Mouse (Mus musculus): ENCODE data around the gene Eif4ebp2. TPM values are rescaled to one million over a fixed set of nuclear protein-coding genes. Genes with fewer than 3 reads are reported as not detected.
A peak's percentile ranks its signal among the peaks of the same experiment; 100 is the strongest.

Eif4ebp2 gene
- 46.8 and 53.7 TPM in 2 replicates for polyA plus RNA-seq (2014; fragmentation: Nextera tagmentation; extraction: Ambion mirVana)

DNA sequence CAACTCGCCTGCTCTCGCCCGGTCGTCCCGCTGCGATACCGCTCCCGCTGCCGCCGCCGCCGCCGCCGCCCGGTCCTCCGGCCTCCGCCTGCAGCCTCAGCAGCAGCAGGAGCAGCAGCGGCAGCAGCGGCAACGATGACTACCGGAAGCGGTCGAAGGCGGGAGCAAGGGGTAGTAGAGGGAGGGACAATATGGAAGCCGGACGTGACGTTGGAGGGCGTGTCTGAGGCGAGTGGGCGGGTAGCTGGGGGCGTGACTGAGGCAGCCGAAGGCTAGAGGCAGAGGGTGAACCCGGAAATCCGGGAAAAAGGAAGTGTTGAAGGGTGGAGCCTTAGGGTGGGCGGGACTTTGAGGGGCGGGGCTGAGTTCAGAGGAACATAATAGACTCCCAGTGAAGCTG is at the start of gene Eif4ebp2:
Eif4ebp2 (minus strand) TSS at position 17 of the 400 bp plus-strand sequence.
- peak; percentile 100 for ATAC-seq (ENCODE audit: low FRiP score, low TSS enrichment)

DNA sequence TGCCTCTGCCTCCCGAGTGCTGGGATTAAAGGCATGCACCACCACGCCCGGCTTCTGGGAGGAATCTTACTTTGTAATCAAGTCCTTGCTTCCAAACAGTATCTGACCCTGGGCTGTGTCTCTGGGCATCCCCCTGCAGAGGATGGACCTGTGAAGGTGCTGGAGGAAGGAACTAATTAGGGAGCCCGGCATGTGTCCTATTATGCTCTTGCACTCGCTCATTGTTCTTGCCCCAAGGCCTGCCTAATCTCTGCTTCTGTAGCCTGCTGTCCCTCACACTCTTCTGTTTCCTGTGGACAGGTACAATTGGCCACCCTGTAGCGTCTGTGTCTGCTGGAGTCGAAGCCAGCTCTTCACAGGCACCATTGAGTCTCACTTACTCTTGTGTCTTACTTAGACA is 48.3 kb upstream of the Eif4ebp2 start:
- no peaks in the 10 kb centered on the region for H3K27me3 ChIP-seq (ENCODE audit: control insufficient read depth, insufficient read depth, low read length)
- H3K9ac ChIP-seq (replicated peaks; ENCODE audit: low read length) = no peak overlapping the region
- ATAC-seq (ENCODE audit: low FRiP score, low TSS enrichment) (no peak), DNase-seq (no peak)
- H3K36me3 ChIP-seq (ENCODE audit: control insufficient read depth, insufficient read depth, low read length) = no peaks in the 10 kb centered on the region
- H3K4me2 ChIP-seq (ENCODE audit: low read length) = no peak overlapping the region
- no peak overlapping the region for H3K27ac ChIP-seq (replicated peaks; ENCODE audit: low read depth, low read length)
- 57% methylated on average over 7 of the region's 7 CpGs for WGBS
- peaks cover 4% of the 10 kb centered on the region for H3K4me1 ChIP-seq (ENCODE audit: control insufficient read depth, insufficient read depth, low read length)
- H3K4me3 ChIP-seq (replicated peaks; ENCODE audit: low read depth, low read length) = no peak overlapping the region
- no peaks in the 10 kb centered on the region for H3K9me3 ChIP-seq (ENCODE audit: control insufficient read depth, low read length)

More for the DNA sequence above, at the start of gene Eif4ebp2:
- DNase-seq = peak; percentile 99
- H3K27me3 ChIP-seq (ENCODE audit: control insufficient read depth, insufficient read depth, low read length) = no peaks in the 10 kb centered on the region
- WGBS = under 1% methylated on average over 36 of the region's 36 CpGs
- H3K9me3 ChIP-seq (ENCODE audit: control insufficient read depth, low read length) = no peaks in the 10 kb centered on the region
- H3K27ac ChIP-seq (replicated peaks; ENCODE audit: low read depth, low read length) = peak within 1 kb of the TSS; percentile 85
- peak within 1 kb of the TSS; percentile 100 for H3K4me3 ChIP-seq (replicated peaks; ENCODE audit: low read depth, low read length)
- peak within 1 kb of the TSS; percentile 93 for H3K4me2 ChIP-seq (ENCODE audit: low read length)
- H3K9ac ChIP-seq (replicated peaks; ENCODE audit: low read length) = peak within 1 kb of the TSS; percentile 93
- peaks cover 17% of the 10 kb centered on the region for H3K4me1 ChIP-seq (ENCODE audit: control insufficient read depth, insufficient read depth, low read length)
- 0 out of 2 replicates have a peak, but pooled peaks cover 5% of the 10 kb centered on the region for H3K36me3 ChIP-seq (ENCODE audit: control insufficient read depth, insufficient read depth, low read length)

DNA sequence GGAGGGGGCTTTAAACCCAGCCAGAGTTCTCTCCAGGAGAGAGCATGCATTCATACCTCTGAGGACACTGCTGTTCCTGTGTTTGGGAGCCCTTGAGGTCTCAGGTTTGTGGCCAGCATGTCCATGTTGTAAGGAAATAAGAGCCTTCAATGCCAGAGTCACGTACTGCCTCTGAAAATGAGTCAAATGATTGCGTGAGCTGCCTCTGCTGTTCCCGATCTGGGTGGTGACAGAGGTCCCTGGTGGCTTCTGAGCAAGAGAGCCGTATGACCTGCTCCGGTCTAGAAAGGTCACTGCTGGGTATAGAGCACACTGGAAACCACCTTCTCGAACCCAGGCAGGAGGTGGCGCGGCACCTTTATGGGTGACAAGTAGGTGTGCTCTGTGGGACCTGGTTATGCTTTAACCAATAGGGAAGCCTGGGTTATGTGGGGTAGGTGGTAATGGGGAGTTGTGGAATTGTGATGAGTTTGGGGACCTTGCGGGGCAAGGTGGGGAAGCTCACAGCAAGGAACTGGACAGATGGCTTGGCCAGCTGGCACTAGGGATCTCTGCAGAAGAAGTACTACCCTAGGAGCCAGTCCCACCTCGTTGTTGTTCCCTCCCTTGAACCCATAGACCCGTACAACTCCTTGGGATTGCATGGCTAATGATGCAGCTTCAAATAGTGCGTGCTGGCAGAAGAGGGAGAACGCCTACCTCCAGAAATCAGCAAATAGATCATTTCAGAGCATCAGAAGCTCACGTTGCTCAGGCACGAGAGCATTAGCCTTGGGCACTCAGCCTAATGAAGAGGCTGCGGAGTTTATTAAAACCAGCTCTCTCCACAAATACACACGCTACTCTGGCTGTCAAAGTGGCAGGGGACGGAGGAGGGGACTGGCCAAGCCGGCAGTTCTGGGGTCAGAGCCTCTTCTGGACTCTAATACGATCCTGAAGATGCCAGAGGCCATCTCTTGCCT is 47.3 kb upstream of the Eif4ebp2 start:
- Histone ChIP-seq H3K27me3 (ENCODE audit: control insufficient read depth, insufficient read depth, low read length) (no peaks in the 10 kb centered on the region), H3K9me3 (ENCODE audit: control insufficient read depth, low read length) (no peaks in the 10 kb centered on the region), H3K4me1 (ENCODE audit: control insufficient read depth, insufficient read depth, low read length) (peaks cover 12% of the 10 kb centered on the region), H3K36me3 (ENCODE audit: control insufficient read depth, insufficient read depth, low read length) (no peaks in the 10 kb centered on the region), H3K27ac (replicated peaks; ENCODE audit: low read depth, low read length) (no peak overlapping the region), H3K9ac (replicated peaks; ENCODE audit: low read length) (no peak overlapping the region), H3K4me2 (ENCODE audit: low read length) (no peak overlapping the region), H3K4me3 (replicated peaks; ENCODE audit: low read depth, low read length) (no peak overlapping the region)
- DNase-seq (no peak), ATAC-seq (ENCODE audit: low FRiP score, low TSS enrichment) (no peak)
- 82% methylated on average over 20 of the region's 20 CpGs for WGBS

DNA sequence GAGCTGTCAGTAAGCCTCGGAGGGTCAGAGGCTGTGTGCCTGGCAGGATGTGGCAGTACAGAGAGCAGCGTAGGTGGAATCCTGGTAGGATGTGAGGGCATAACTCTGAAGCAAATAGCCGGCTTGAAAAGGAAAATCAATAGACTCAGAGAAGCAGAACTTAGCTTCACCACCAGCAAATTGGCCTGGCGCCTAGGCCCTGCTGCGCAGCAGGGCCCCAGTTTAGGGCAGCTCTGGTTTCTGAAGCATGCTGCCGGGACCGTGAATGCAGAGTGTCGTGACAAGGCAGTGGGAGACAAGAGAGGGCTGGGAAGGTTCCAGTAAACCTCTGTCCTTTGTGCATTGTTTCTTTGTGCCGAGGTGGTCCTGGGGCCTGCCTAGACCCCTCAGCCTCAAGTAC is 43.8 kb upstream of the Eif4ebp2 start:
- H3K4me2 ChIP-seq (ENCODE audit: low read length) = no peak overlapping the region
- no peaks in the 10 kb centered on the region for H3K27me3 ChIP-seq (ENCODE audit: control insufficient read depth, insufficient read depth, low read length)
- 43% methylated on average over 9 of the region's 9 CpGs for WGBS
- DNase-seq (peak; percentile 39), ATAC-seq (ENCODE audit: low FRiP score, low TSS enrichment) (no peak)
- no peak overlapping the region for H3K4me3 ChIP-seq (replicated peaks; ENCODE audit: low read depth, low read length)
- H3K9ac ChIP-seq (replicated peaks; ENCODE audit: low read length) = 0 out of 2 replicates have a peak overlapping the region, but pooled peaks have one; percentile 12
- peaks cover 12% of the 10 kb centered on the region for H3K4me1 ChIP-seq (ENCODE audit: control insufficient read depth, insufficient read depth, low read length)
- H3K9me3 ChIP-seq (ENCODE audit: control insufficient read depth, low read length) = no peaks in the 10 kb centered on the region
- no peaks in the 10 kb centered on the region for H3K36me3 ChIP-seq (ENCODE audit: control insufficient read depth, insufficient read depth, low read length)
- H3K27ac ChIP-seq (replicated peaks; ENCODE audit: low read depth, low read length) = peak overlapping the region; percentile 32

DNA sequence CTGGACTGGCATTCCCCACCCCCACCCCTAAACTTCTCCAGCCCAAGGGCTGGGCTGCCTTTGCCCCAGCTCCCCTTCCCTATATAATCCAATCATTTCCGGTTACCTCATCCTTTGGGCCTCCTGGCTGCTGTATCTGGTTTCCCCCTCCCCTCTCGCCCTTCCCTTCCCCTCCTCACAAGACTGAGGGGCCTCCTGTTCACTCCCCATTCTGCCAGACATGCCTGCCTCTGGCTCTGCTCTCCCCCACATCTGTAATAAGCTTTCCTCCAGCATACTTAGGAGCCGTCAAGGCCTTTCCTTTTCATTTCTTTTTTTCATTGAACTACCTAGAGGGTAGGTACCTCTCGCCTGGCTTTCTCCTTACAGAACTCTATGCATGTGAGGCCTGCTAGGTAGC is 43.0 kb upstream of the Eif4ebp2 start:
- H3K27ac ChIP-seq (replicated peaks; ENCODE audit: low read depth, low read length) = peak overlapping the region; percentile 32
- 34% methylated on average over 4 of the region's 4 CpGs for WGBS
- no peak for ATAC-seq (ENCODE audit: low FRiP score, low TSS enrichment)
- peaks cover 12% of the 10 kb centered on the region for H3K4me1 ChIP-seq (ENCODE audit: control insufficient read depth, insufficient read depth, low read length)
- H3K27me3 ChIP-seq (ENCODE audit: control insufficient read depth, insufficient read depth, low read length) = no peaks in the 10 kb centered on the region
- no peak overlapping the region for H3K4me3 ChIP-seq (replicated peaks; ENCODE audit: low read depth, low read length)
- H3K36me3 ChIP-seq (ENCODE audit: control insufficient read depth, insufficient read depth, low read length) = no peaks in the 10 kb centered on the region
- H3K4me2 ChIP-seq (ENCODE audit: low read length) = no peak overlapping the region
- no peaks in the 10 kb centered on the region for H3K9me3 ChIP-seq (ENCODE audit: control insufficient read depth, low read length)
- H3K9ac ChIP-seq (replicated peaks; ENCODE audit: low read length) = no peak overlapping the region
- DNase-seq = no peak

DNA sequence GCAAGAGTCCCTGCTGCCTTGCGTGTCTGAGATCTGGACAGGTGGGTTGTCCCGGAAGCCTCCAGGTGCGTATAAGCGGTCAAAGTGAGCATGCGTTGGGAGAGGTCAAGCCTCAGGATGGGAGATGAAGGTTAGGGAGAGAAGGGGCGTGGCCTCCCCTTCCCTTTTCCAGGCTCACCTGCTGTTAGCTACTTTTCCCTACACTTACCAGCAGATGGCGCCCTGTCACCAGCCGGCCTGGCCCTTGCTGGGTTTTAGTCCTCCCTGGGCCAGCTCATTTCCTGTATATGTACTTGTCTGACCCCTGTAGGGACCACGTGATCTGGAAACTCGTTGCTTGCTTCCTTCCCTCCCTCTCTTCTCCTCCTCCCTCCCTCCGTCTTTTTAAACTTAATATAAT is 39.6 kb upstream of the Eif4ebp2 start:
- H3K9me3 ChIP-seq (ENCODE audit: control insufficient read depth, low read length) = no peaks in the 10 kb centered on the region
- H3K9ac ChIP-seq (replicated peaks; ENCODE audit: low read length) = no peak overlapping the region
- DNase-seq (peak; percentile 88), ATAC-seq (ENCODE audit: low FRiP score, low TSS enrichment) (0 out of 2 replicates have a peak, but pooled peaks have one; percentile 37)
- no peaks in the 10 kb centered on the region for H3K27me3 ChIP-seq (ENCODE audit: control insufficient read depth, insufficient read depth, low read length)
- no peak overlapping the region for H3K27ac ChIP-seq (replicated peaks; ENCODE audit: low read depth, low read length)
- WGBS = 11% methylated on average over 11 of the region's 11 CpGs
- H3K36me3 ChIP-seq (ENCODE audit: control insufficient read depth, insufficient read depth, low read length) = no peaks in the 10 kb centered on the region
- peaks cover 12% of the 10 kb centered on the region for H3K4me1 ChIP-seq (ENCODE audit: control insufficient read depth, insufficient read depth, low read length)
- no peak overlapping the region for H3K4me2 ChIP-seq (ENCODE audit: low read length)
- H3K4me3 ChIP-seq (replicated peaks; ENCODE audit: low read depth, low read length) = no peak overlapping the region

DNA sequence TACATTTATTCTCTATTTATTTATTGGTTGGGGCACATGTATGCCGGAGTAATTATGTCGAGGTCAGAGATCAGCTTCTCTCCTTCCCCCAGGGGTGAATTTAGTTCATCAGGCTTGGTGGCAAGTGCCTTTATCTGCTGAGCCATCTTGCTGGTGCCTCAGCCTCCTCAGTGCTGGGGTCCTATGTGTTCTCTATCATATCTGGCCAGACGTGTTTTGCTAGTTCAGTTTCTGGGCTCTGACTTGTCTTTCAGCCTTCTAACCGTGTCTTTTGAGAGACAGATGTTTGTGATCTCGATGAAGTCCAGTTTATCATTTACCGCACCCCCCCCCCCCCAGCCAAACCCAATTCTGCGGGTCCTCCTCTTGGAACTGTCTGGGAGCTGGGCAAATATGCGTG is 39.1 kb upstream of the Eif4ebp2 start:
- WGBS = 58% methylated on average over 8 of the region's 8 CpGs
- peaks cover 12% of the 10 kb centered on the region for H3K4me1 ChIP-seq (ENCODE audit: control insufficient read depth, insufficient read depth, low read length)
- H3K4me3 ChIP-seq (replicated peaks; ENCODE audit: low read depth, low read length) = no peak overlapping the region
- H3K9ac ChIP-seq (replicated peaks; ENCODE audit: low read length) = no peak overlapping the region
- no peak overlapping the region for H3K4me2 ChIP-seq (ENCODE audit: low read length)
- ATAC-seq (ENCODE audit: low FRiP score, low TSS enrichment) (no peak), DNase-seq (no peak)
- H3K27ac ChIP-seq (replicated peaks; ENCODE audit: low read depth, low read length) = no peak overlapping the region
- no peaks in the 10 kb centered on the region for H3K27me3 ChIP-seq (ENCODE audit: control insufficient read depth, insufficient read depth, low read length)
- H3K9me3 ChIP-seq (ENCODE audit: control insufficient read depth, low read length) = no peaks in the 10 kb centered on the region
- H3K36me3 ChIP-seq (ENCODE audit: control insufficient read depth, insufficient read depth, low read length) = no peaks in the 10 kb centered on the region

DNA sequence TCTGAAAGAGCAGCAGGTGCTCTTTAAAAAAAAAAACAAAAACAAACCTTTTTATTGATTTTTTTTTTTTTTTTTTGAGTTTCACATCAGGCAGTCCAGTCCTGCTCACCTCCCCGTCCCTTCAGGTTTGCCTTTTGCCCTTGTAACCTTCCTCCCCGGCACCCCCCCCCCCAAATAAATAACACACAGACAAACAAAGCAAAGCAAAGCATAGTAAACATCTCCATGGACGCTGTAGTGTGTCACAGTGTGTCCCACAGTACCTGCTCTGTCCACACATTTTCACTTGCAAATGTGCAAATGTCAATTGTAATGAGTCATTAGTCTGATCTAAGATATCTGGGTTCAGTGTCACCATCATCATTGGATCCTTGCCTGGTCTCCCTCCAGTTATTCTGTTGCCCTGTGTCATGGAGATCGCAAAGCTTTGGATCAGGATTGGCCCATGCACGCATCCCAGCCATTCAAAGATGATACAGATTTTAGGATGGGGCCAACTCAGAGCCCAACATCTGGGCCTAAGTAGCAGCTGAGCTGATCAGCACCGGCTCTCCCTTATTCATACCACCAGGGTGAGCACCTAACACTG is 36.2 kb upstream of the Eif4ebp2 start:
- H3K4me3 ChIP-seq (replicated peaks; ENCODE audit: low read depth, low read length) = no peak overlapping the region
- H3K9me3 ChIP-seq (ENCODE audit: control insufficient read depth, low read length) = no peaks in the 10 kb centered on the region
- no peak overlapping the region for H3K27ac ChIP-seq (replicated peaks; ENCODE audit: low read depth, low read length)
- no peaks in the 10 kb centered on the region for H3K27me3 ChIP-seq (ENCODE audit: control insufficient read depth, insufficient read depth, low read length)
- no peaks in the 10 kb centered on the region for H3K4me1 ChIP-seq (ENCODE audit: control insufficient read depth, insufficient read depth, low read length)
- H3K4me2 ChIP-seq (ENCODE audit: low read length) = no peak overlapping the region
- ATAC-seq (ENCODE audit: low FRiP score, low TSS enrichment) (no peak), DNase-seq (no peak)
- 87% methylated on average over 6 of the region's 6 CpGs for WGBS
- no peak overlapping the region for H3K9ac ChIP-seq (replicated peaks; ENCODE audit: low read length)
- H3K36me3 ChIP-seq (ENCODE audit: control insufficient read depth, insufficient read depth, low read length) = no peaks in the 10 kb centered on the region
